Mouse (Mus musculus): ENCODE measurements around the gene Snx29.
A peak's percentile ranks its signal among the peaks of the same experiment; 100 is the strongest.

Snx29 gene

GRCm38 (mm10) chr16:11685735-11686340, 363.1 kb downstream of the Snx29 start:
- no peak for DNase-seq (ENCODE audit: low read depth, low spot score)

GRCm38 (mm10) chr16:11687836-11688235, 365.1 kb downstream of the Snx29 start:
- no peak for DNase-seq (ENCODE audit: low read depth, low spot score)

GRCm38 (mm10) chr16:11688281-11689005, 365.7 kb downstream of the Snx29 start:
- no peak for DNase-seq (ENCODE audit: low read depth, low spot score)

GRCm38 (mm10) chr16:11690097-11690496, 367.4 kb downstream of the Snx29 start:
- no peak for DNase-seq (ENCODE audit: low read depth, low spot score)

- no peak for DNase-seq (ENCODE audit: low read depth, low spot score)
These were observed 368.0 kb downstream of the Snx29 start for GRCm38 (mm10) chr16:11690756-11691155.

GRCm38 (mm10) chr16:11691487-11692200, 368.9 kb downstream of the Snx29 start:
- no peak for DNase-seq (ENCODE audit: low read depth, low spot score)

GRCm38 (mm10) chr16:11692744-11693143, 370.0 kb downstream of the Snx29 start:
- DNase-seq (ENCODE audit: low read depth, low spot score): no peak

GRCm38 (mm10) chr16:11694386-11694785, 371.7 kb downstream of the Snx29 start:
- no peak for DNase-seq (ENCODE audit: low read depth, low spot score)

GRCm38 (mm10) chr16:11696767-11697166, 374.1 kb downstream of the Snx29 start:
- DNase-seq (ENCODE audit: low read depth, low spot score): peak; percentile 63

- peak; percentile 14 for DNase-seq (ENCODE audit: low read depth, low spot score)
These were observed 375.1 kb downstream of the Snx29 start for GRCm38 (mm10) chr16:11697710-11698357.

- no peak for DNase-seq (ENCODE audit: low read depth, low spot score)
These were observed 378.9 kb downstream of the Snx29 start for GRCm38 (mm10) chr16:11701579-11701978.

- no peak for DNase-seq (ENCODE audit: low read depth, low spot score)
These were observed 381.4 kb downstream of the Snx29 start for GRCm38 (mm10) chr16:11704096-11704495.

- DNase-seq (ENCODE audit: low read depth, low spot score): no peak
These were observed 382.7 kb downstream of the Snx29 start for GRCm38 (mm10) chr16:11705456-11705855.

- no peak for DNase-seq (ENCODE audit: low read depth, low spot score)
These were observed 385.4 kb downstream of the Snx29 start for GRCm38 (mm10) chr16:11708097-11708496.

GRCm38 (mm10) chr16:11709382-11709781, 386.7 kb downstream of the Snx29 start:
- no peak for DNase-seq (ENCODE audit: low read depth, low spot score)

- DNase-seq (ENCODE audit: low read depth, low spot score): no peak
These were observed 387.4 kb downstream of the Snx29 start for GRCm38 (mm10) chr16:11709999-11710667.

GRCm38 (mm10) chr16:11713265-11713865, 390.7 kb downstream of the Snx29 start:
- no peak for DNase-seq (ENCODE audit: low read depth, low spot score)

- DNase-seq (ENCODE audit: low read depth, low spot score): no peak
These were observed 394.2 kb downstream of the Snx29 start for GRCm38 (mm10) chr16:11716932-11717331.

GRCm38 (mm10) chr16:11725901-11726300, 403.2 kb downstream of the Snx29 start:
- no peak for DNase-seq (ENCODE audit: low read depth, low spot score)

GRCm38 (mm10) chr16:11727331-11727730, 404.6 kb downstream of the Snx29 start:
- no peak for DNase-seq (ENCODE audit: low read depth, low spot score)

GRCm38 (mm10) chr16:11728131-11728530, 405.4 kb downstream of the Snx29 start:
- no peak for DNase-seq (ENCODE audit: low read depth, low spot score)

Data from ZHBTc4 (cell line).